Mouse (Mus musculus) CD4-positive, CD25-positive, alpha-beta regulatory T cell, adult 2 months (primary cell): ENCODE measurements around the gene Prune1.
A peak's percentile ranks its signal among the peaks of the same experiment; 100 is the strongest.

Source experiments
- DNase-seq: peaks from one replicate; pipeline ENCODE4 v3.0.0-alpha.2; 2012; ENCODE audit warnings: low read depth, low spot score

Gene Prune1

GRCm38 (mm10) chr3:95277149-95277551, 4.7 kb downstream of the Prune1 start:
- DNase-seq, result no peak

- DNase-seq, result no peak
These were observed 5.4 kb downstream of the Prune1 start for GRCm38 (mm10) chr3:95276428-95276934.

GRCm38 (mm10) chr3:95275161-95275560, 6.7 kb downstream of the Prune1 start:
- DNase-seq, result no peak

GRCm38 (mm10) chr3:95274453-95274852, 7.4 kb downstream of the Prune1 start:
- DNase-seq, result no peak

GRCm38 (mm10) chr3:95273471-95273870, 8.4 kb downstream of the Prune1 start:
- no peak for DNase-seq

- DNase-seq, result no peak
These were observed 11.0 kb downstream of the Prune1 start for GRCm38 (mm10) chr3:95270766-95271364.

- no peak for DNase-seq
These were observed 12.1 kb downstream of the Prune1 start for GRCm38 (mm10) chr3:95269789-95270188.

- no peak for DNase-seq
These were observed 14.0 kb downstream of the Prune1 start for GRCm38 (mm10) chr3:95267855-95268254.

- DNase-seq, result no peak
These were observed 15.8 kb downstream of the Prune1 start for GRCm38 (mm10) chr3:95266052-95266451.

GRCm38 (mm10) chr3:95264724-95265123, 17.2 kb downstream of the Prune1 start:
- DNase-seq, result no peak

GRCm38 (mm10) chr3:95263089-95263739, 18.7 kb downstream of the Prune1 start:
- peak; percentile 85 for DNase-seq

GRCm38 (mm10) chr3:95261975-95262374, 19.9 kb downstream of the Prune1 start:
- DNase-seq, result no peak

GRCm38 (mm10) chr3:95256931-95257330, 24.9 kb downstream of the Prune1 start:
- no peak for DNase-seq

GRCm38 (mm10) chr3:95250783-95251424, 31.0 kb downstream of the Prune1 start, which contains the start of gene Bnipl:
Gene Bnipl, minus strand, starts transcription at chr3:95251193.
- no peak for DNase-seq

- DNase-seq, result no peak
These were observed 31.5 kb downstream of the Prune1 start for GRCm38 (mm10) chr3:95250361-95250760.

GRCm38 (mm10) chr3:95247660-95248336, 34.1 kb downstream of the Prune1 start:
- DNase-seq, result no peak

GRCm38 (mm10) chr3:95246465-95247231, 35.2 kb downstream of the Prune1 start:
- DNase-seq, result no peak

GRCm38 (mm10) chr3:95243086-95243485, 38.8 kb downstream of the Prune1 start:
- no peak for DNase-seq

GRCm38 (mm10) chr3:95241498-95241897, 40.4 kb downstream of the Prune1 start, which contains the start of gene Gm128:
Gene Gm128, minus strand, starts transcription at chr3:95241598.
- DNase-seq, result no peak

GRCm38 (mm10) chr3:95240900-95241299, 41.0 kb downstream of the Prune1 start:
- no peak for DNase-seq

GRCm38 (mm10) chr3:95239971-95240370, 41.9 kb downstream of the Prune1 start:
- DNase-seq, result no peak
